Mouse (Mus musculus): ENCODE measurements around the gene Thbs3. TPM values are rescaled to one million over a fixed set of nuclear protein-coding genes. Genes with fewer than 3 reads are reported as not detected.
"Not testable (repeated sequence)": the region's sequence is repeated elsewhere in the genome, so short reads cannot be mapped to it uniquely, and the experiment has no call there.

Gene Thbs3
- polyA plus RNA-seq, 1 experiment from 2014 or later: 38.8 TPM

GRCm38 (mm10) chr3:89208075-89208657, 6.8 kb upstream of the Thbs3 start:
- no peaks in the 10 kb centered on the region for H3K9me3 ChIP-seq (replicated peaks; ENCODE audit: control insufficient read depth, low read length)
- H3K27ac ChIP-seq (ENCODE audit: low read length): peak overlapping the region; percentile 74
- no peak overlapping the region for H3K9ac ChIP-seq (ENCODE audit: low read length)
- no peak overlapping the region for H3K4me3 ChIP-seq (replicated peaks; ENCODE audit: low read length)
- H3K4me1 ChIP-seq (ENCODE audit: control insufficient read depth, insufficient read depth, low read length): peaks cover 10% of the 10 kb centered on the region
- WGBS: 85% methylated on average over 13 of the region's 13 CpGs
- peaks cover 10% of the 10 kb centered on the region for H3K36me3 ChIP-seq (ENCODE audit: control insufficient read depth, insufficient read depth, low read length)
- 0 out of 2 replicates have a peak, but pooled peaks have one; percentile 35 for ATAC-seq (ENCODE audit: insufficient read depth, low FRiP score)
- H3K27me3 ChIP-seq (ENCODE audit: control insufficient read depth, insufficient read depth, low read length): no peaks in the 10 kb centered on the region
- H3K4me2 ChIP-seq (ENCODE audit: low read depth, low read length): no peak overlapping the region

DNA sequence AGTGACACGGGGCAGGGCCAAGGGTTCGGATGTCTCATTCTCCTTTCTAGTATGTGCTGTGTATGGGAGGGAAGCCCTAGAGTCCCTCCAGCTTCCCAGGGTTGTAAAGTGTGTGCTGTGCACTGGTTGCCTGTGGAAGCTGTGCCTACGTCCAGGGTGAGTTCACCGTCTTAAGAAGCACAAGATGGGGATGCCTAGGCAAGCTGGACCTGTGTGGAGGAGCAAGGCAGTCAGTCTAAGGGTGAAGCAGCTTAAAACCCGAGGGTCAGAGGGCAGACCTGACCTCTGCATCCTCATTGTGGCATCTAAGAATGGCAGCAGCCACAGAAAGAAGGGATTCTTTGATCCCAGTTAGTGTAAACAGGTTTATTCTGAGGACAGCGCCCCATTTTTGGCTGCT, 6.2 kb upstream of the Thbs3 start:
- Histone ChIP-seq H3K27ac (ENCODE audit: low read length) (peak overlapping the region; percentile 60; the same call in 1 of the 2 replicates), H3K9ac (ENCODE audit: low read length) (no peak overlapping the region), H3K9me3 (replicated peaks; ENCODE audit: control insufficient read depth, low read length) (no peaks in the 10 kb centered on the region), H3K27me3 (ENCODE audit: control insufficient read depth, insufficient read depth, low read length) (no peaks in the 10 kb centered on the region), H3K4me1 (ENCODE audit: control insufficient read depth, insufficient read depth, low read length) (peaks cover 7% of the 10 kb centered on the region; the same call in 1 of the 2 replicates), H3K4me3 (replicated peaks; ENCODE audit: low read length) (no peak overlapping the region), H3K36me3 (ENCODE audit: control insufficient read depth, insufficient read depth, low read length) (peaks cover 10% of the 10 kb centered on the region), H3K4me2 (ENCODE audit: low read depth, low read length) (no peak overlapping the region)
- no peak for ATAC-seq (ENCODE audit: insufficient read depth, low FRiP score)
- 81% methylated on average over 6 of the region's 6 CpGs for WGBS

DNA sequence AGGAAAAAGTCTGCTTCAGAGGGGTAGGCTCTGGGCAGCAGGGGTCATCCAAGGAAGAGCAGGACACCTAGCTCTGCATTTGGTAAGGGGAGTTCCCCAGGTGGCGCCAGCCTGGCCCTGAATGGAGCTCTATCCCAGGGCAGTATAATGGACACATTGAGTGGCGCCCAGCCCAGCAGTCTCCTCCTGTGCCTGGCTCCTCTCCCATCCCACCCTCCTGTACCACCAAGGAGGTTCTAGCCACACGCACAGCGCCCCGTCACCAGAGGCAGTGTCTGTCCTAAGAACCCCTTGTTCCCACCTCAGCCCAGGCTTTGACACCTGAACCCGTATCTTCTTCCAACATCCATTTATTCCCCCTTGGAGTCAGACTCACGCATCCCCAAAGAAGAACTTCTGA, 5.2 kb upstream of the Thbs3 start:
- no peak for ATAC-seq (ENCODE audit: insufficient read depth, low FRiP score)
- Histone ChIP-seq H3K27me3 (ENCODE audit: control insufficient read depth, insufficient read depth, low read length) (no peaks in the 10 kb centered on the region), H3K4me2 (ENCODE audit: low read depth, low read length) (no peak overlapping the region), H3K9me3 (replicated peaks; ENCODE audit: control insufficient read depth, low read length) (no peaks in the 10 kb centered on the region), H3K4me3 (replicated peaks; ENCODE audit: low read length) (no peak overlapping the region), H3K27ac (ENCODE audit: low read length) (no peak overlapping the region), H3K36me3 (ENCODE audit: control insufficient read depth, insufficient read depth, low read length) (peaks cover 10% of the 10 kb centered on the region), H3K9ac (ENCODE audit: low read length) (no peak overlapping the region), H3K4me1 (ENCODE audit: control insufficient read depth, insufficient read depth, low read length) (peaks cover 8% of the 10 kb centered on the region; the same call in 1 of the 2 replicates)
- 87% methylated on average over 7 of the region's 7 CpGs for WGBS

GRCm38 (mm10) chr3:89210162-89210561, 4.8 kb upstream of the Thbs3 start:
- Histone ChIP-seq H3K36me3 (ENCODE audit: control insufficient read depth, insufficient read depth, low read length) (peaks cover 10% of the 10 kb centered on the region), H3K27me3 (ENCODE audit: control insufficient read depth, insufficient read depth, low read length) (no peaks in the 10 kb centered on the region), H3K4me2 (ENCODE audit: low read depth, low read length) (no peak overlapping the region), H3K4me1 (ENCODE audit: control insufficient read depth, insufficient read depth, low read length) (peaks cover 12% of the 10 kb centered on the region), H3K4me3 (replicated peaks; ENCODE audit: low read length) (no peak overlapping the region), H3K9ac (ENCODE audit: low read length) (no peak overlapping the region), H3K27ac (ENCODE audit: low read length) (no peak overlapping the region), H3K9me3 (replicated peaks; ENCODE audit: control insufficient read depth, low read length) (no peaks in the 10 kb centered on the region)
- ATAC-seq (ENCODE audit: insufficient read depth, low FRiP score): no peak
- WGBS: 73% methylated on average over 13 of the region's 13 CpGs

DNA sequence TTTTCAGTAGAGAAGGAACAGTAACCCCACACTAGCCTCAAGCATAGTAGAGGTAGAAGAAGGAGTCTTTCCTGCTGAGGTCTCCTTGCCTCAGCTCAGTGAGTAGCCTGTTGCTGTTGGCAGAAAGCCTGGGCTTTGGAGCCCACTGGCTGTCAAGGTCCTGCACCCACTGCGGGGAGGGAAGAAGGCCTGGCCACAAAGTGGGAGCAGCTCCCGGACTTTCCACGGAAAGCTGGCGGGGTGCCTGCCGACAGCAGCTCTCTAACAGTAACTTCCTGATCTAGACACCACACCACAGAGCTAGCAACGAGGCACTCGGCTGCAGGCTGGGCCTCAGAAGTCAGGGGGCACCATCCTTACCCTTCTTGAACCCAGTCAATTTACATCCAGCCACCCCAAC, 4.2 kb upstream of the Thbs3 start:
- H3K9ac ChIP-seq (ENCODE audit: low read length): no peak overlapping the region
- no peak for ATAC-seq (ENCODE audit: insufficient read depth, low FRiP score)

GRCm38 (mm10) chr3:89213803-89214530, 1.0 kb upstream of the Thbs3 start:
- peaks cover 19% of the 10 kb centered on the region for H3K4me1 ChIP-seq (ENCODE audit: control insufficient read depth, insufficient read depth, low read length)
- under 1% methylated on average over 69 of the region's 69 CpGs for WGBS
- H3K4me2 ChIP-seq (ENCODE audit: low read depth, low read length): peak overlapping the region; percentile 86

More for the DNA sequence above, 4.2 kb upstream of the Thbs3 start:
- Histone ChIP-seq H3K9me3 (replicated peaks; ENCODE audit: control insufficient read depth, low read length) (no peaks in the 10 kb centered on the region), H3K4me3 (replicated peaks; ENCODE audit: low read length) (no peak overlapping the region), H3K36me3 (ENCODE audit: control insufficient read depth, insufficient read depth, low read length) (peaks cover 9% of the 10 kb centered on the region), H3K4me1 (ENCODE audit: control insufficient read depth, insufficient read depth, low read length) (peaks cover 17% of the 10 kb centered on the region), H3K4me2 (ENCODE audit: low read depth, low read length) (no peak overlapping the region), H3K27ac (ENCODE audit: low read length) (no peak overlapping the region), H3K27me3 (ENCODE audit: control insufficient read depth, insufficient read depth, low read length) (no peaks in the 10 kb centered on the region)
- WGBS: 85% methylated on average over 7 of the region's 7 CpGs

GRCm38 (mm10) chr3:89215853-89216252, 873 bp downstream of the Thbs3 start:
- WGBS: 2% methylated on average over 6 of the region's 6 CpGs
- peak overlapping the region; percentile 95 for H3K27ac ChIP-seq (ENCODE audit: low read length)
- no peaks in the 10 kb centered on the region for H3K9me3 ChIP-seq (replicated peaks; ENCODE audit: control insufficient read depth, low read length)
- peak overlapping the region; percentile 86 for H3K4me2 ChIP-seq (ENCODE audit: low read depth, low read length)
- peak; percentile 16; the same call in 1 of the 2 replicates for ATAC-seq (ENCODE audit: insufficient read depth, low FRiP score)
- H3K36me3 ChIP-seq (ENCODE audit: control insufficient read depth, insufficient read depth, low read length): no peaks in the 10 kb centered on the region
- H3K9ac ChIP-seq (ENCODE audit: low read length): peak overlapping the region; percentile 85
- peak overlapping the region; percentile 77 for H3K4me3 ChIP-seq (replicated peaks; ENCODE audit: low read length)
- H3K27me3 ChIP-seq (ENCODE audit: control insufficient read depth, insufficient read depth, low read length): no peaks in the 10 kb centered on the region
- H3K4me1 ChIP-seq (ENCODE audit: control insufficient read depth, insufficient read depth, low read length): peaks cover 19% of the 10 kb centered on the region

More at GRCm38 (mm10) chr3:89213803-89214530, 1.0 kb upstream of the Thbs3 start:
- Histone ChIP-seq H3K27ac (ENCODE audit: low read length) (peak overlapping the region; percentile 95), H3K36me3 (ENCODE audit: control insufficient read depth, insufficient read depth, low read length) (no peaks in the 10 kb centered on the region; the same call in 1 of the 2 replicates), H3K9ac (ENCODE audit: low read length) (peak overlapping the region; percentile 85), H3K9me3 (replicated peaks; ENCODE audit: control insufficient read depth, low read length) (no peaks in the 10 kb centered on the region), H3K27me3 (ENCODE audit: control insufficient read depth, insufficient read depth, low read length) (no peaks in the 10 kb centered on the region), H3K4me3 (replicated peaks; ENCODE audit: low read length) (peak overlapping the region; percentile 77)
- peak; percentile 93 for ATAC-seq (ENCODE audit: insufficient read depth, low FRiP score)

- not testable (repeated sequence) for H3K9me3 ChIP-seq (replicated peaks; ENCODE audit: control insufficient read depth, low read length); H3K9ac ChIP-seq (ENCODE audit: low read length); H3K27me3 ChIP-seq (ENCODE audit: control insufficient read depth, insufficient read depth, low read length); H3K4me2 ChIP-seq (ENCODE audit: low read depth, low read length); ATAC-seq (ENCODE audit: insufficient read depth, low FRiP score); H3K36me3 ChIP-seq (ENCODE audit: control insufficient read depth, insufficient read depth, low read length); H3K27ac ChIP-seq (ENCODE audit: low read length); H3K4me3 ChIP-seq (replicated peaks; ENCODE audit: low read length)
- peaks cover 19% of the 10 kb centered on the region for H3K4me1 ChIP-seq (ENCODE audit: control insufficient read depth, insufficient read depth, low read length)
- 71% methylated on average over 7 of the region's 7 CpGs for WGBS
Measured at GRCm38 (mm10) chr3:89216407-89216806, 1.4 kb downstream of the Thbs3 start.

- Histone ChIP-seq H3K27ac (ENCODE audit: low read length) (no peak overlapping the region), H3K4me1 (ENCODE audit: control insufficient read depth, insufficient read depth, low read length) (peaks cover 12% of the 10 kb centered on the region), H3K4me2 (ENCODE audit: low read depth, low read length) (no peak overlapping the region), H3K9ac (ENCODE audit: low read length) (no peak overlapping the region), H3K4me3 (replicated peaks; ENCODE audit: low read length) (no peak overlapping the region), H3K27me3 (ENCODE audit: control insufficient read depth, insufficient read depth, low read length) (no peaks in the 10 kb centered on the region), H3K9me3 (replicated peaks; ENCODE audit: control insufficient read depth, low read length) (no peaks in the 10 kb centered on the region), H3K36me3 (ENCODE audit: control insufficient read depth, insufficient read depth, low read length) (no peaks in the 10 kb centered on the region)
- ATAC-seq (ENCODE audit: insufficient read depth, low FRiP score): no peak
- WGBS: 89% methylated on average over 1 of the region's 1 CpGs
Measured at GRCm38 (mm10) chr3:89218271-89218670, 3.3 kb downstream of the Thbs3 start.
